Mouse (Mus musculus): ENCODE data around the gene Chac1. TPM values are rescaled to one million over a fixed set of nuclear protein-coding genes. Genes with fewer than 3 reads are reported as not detected.
A peak's percentile ranks its signal among the peaks of the same experiment; 100 is the strongest.

Gene Chac1
- total RNA-seq, 1 experiment from 2014 or later = not detected

GRCm38 (mm10) chr2:119326161-119327101 is 24.6 kb upstream of the Chac1 start:
- ATAC-seq (replicated peaks; ENCODE audit: insufficient number of reproducible peaks, low FRiP score, low TSS enrichment, poor library complexity, severe bottlenecking) = no peak

GRCm38 (mm10) chr2:119327102-119327480 is 23.9 kb upstream of the Chac1 start:
- no peak for ATAC-seq (replicated peaks; ENCODE audit: insufficient number of reproducible peaks, low FRiP score, low TSS enrichment, poor library complexity, severe bottlenecking)

GRCm38 (mm10) chr2:119327942-119328526 is 23.0 kb upstream of the Chac1 start:
- no peak for ATAC-seq (replicated peaks; ENCODE audit: insufficient number of reproducible peaks, low FRiP score, low TSS enrichment, poor library complexity, severe bottlenecking)

GRCm38 (mm10) chr2:119328546-119328945 is 22.5 kb upstream of the Chac1 start:
- no peak for ATAC-seq (replicated peaks; ENCODE audit: insufficient number of reproducible peaks, low FRiP score, low TSS enrichment, poor library complexity, severe bottlenecking)

GRCm38 (mm10) chr2:119329123-119329817 is 21.8 kb upstream of the Chac1 start:
- no peak for ATAC-seq (replicated peaks; ENCODE audit: insufficient number of reproducible peaks, low FRiP score, low TSS enrichment, poor library complexity, severe bottlenecking)

GRCm38 (mm10) chr2:119330795-119331194 is 20.2 kb upstream of the Chac1 start:
- no peak for ATAC-seq (replicated peaks; ENCODE audit: insufficient number of reproducible peaks, low FRiP score, low TSS enrichment, poor library complexity, severe bottlenecking)

- ATAC-seq (replicated peaks; ENCODE audit: insufficient number of reproducible peaks, low FRiP score, low TSS enrichment, poor library complexity, severe bottlenecking) = no peak
Observed at GRCm38 (mm10) chr2:119332177-119332661, 18.8 kb upstream of the Chac1 start.

GRCm38 (mm10) chr2:119334135-119334534 is 16.9 kb upstream of the Chac1 start:
- ATAC-seq (replicated peaks; ENCODE audit: insufficient number of reproducible peaks, low FRiP score, low TSS enrichment, poor library complexity, severe bottlenecking) = no peak

- no peak for ATAC-seq (replicated peaks; ENCODE audit: insufficient number of reproducible peaks, low FRiP score, low TSS enrichment, poor library complexity, severe bottlenecking)
Observed at GRCm38 (mm10) chr2:119334964-119335525, 16.0 kb upstream of the Chac1 start.

- no peak for ATAC-seq (replicated peaks; ENCODE audit: insufficient number of reproducible peaks, low FRiP score, low TSS enrichment, poor library complexity, severe bottlenecking)
Observed at GRCm38 (mm10) chr2:119335535-119335934, 15.5 kb upstream of the Chac1 start.

- ATAC-seq (replicated peaks; ENCODE audit: insufficient number of reproducible peaks, low FRiP score, low TSS enrichment, poor library complexity, severe bottlenecking) = no peak
Observed at GRCm38 (mm10) chr2:119336002-119336401, 15.0 kb upstream of the Chac1 start.

- ATAC-seq (replicated peaks; ENCODE audit: insufficient number of reproducible peaks, low FRiP score, low TSS enrichment, poor library complexity, severe bottlenecking) = no peak
Observed at GRCm38 (mm10) chr2:119336470-119336869, 14.6 kb upstream of the Chac1 start.

- peak; percentile 81 for ATAC-seq (replicated peaks; ENCODE audit: insufficient number of reproducible peaks, low FRiP score, low TSS enrichment, poor library complexity, severe bottlenecking)
Observed at GRCm38 (mm10) chr2:119337425-119338265, 13.4 kb upstream of the Chac1 start.

GRCm38 (mm10) chr2:119344537-119345138 is 6.4 kb upstream of the Chac1 start:
- ATAC-seq (replicated peaks; ENCODE audit: insufficient number of reproducible peaks, low FRiP score, low TSS enrichment, poor library complexity, severe bottlenecking) = no peak

GRCm38 (mm10) chr2:119353707-119354106 is 2.7 kb downstream of the Chac1 start:
- no peak for ATAC-seq (replicated peaks; ENCODE audit: insufficient number of reproducible peaks, low FRiP score, low TSS enrichment, poor library complexity, severe bottlenecking)

GRCm38 (mm10) chr2:119355089-119355488 is 4.1 kb downstream of the Chac1 start:
- no peak for ATAC-seq (replicated peaks; ENCODE audit: insufficient number of reproducible peaks, low FRiP score, low TSS enrichment, poor library complexity, severe bottlenecking)

- no peak for ATAC-seq (replicated peaks; ENCODE audit: insufficient number of reproducible peaks, low FRiP score, low TSS enrichment, poor library complexity, severe bottlenecking)
Observed at GRCm38 (mm10) chr2:119355651-119356050, 4.6 kb downstream of the Chac1 start.

- ATAC-seq (replicated peaks; ENCODE audit: insufficient number of reproducible peaks, low FRiP score, low TSS enrichment, poor library complexity, severe bottlenecking) = no peak
Observed at GRCm38 (mm10) chr2:119356310-119356709, 5.3 kb downstream of the Chac1 start.

Data from monocyte, adult 5-6 weeks (primary cell).